ENCODE assay signal across 15 mouse cellular contexts in genomic region chr9:52186296-52186941, GRCm38 (mm10).
"Had no signal": no experiment of that assay in that cellular context is flagged by ENCODE, and none has a peak within 500 bp of the region (broad histone marks: within the 10 kb centered on the region; RNA-seq: fewer than 3 reads in every experiment).

No protein-coding gene starts in this region.

- H3K27me3 ChIP-seq: lung, embryonic 15.5 days; megakaryocyte, embryonic 14.5 days; midbrain, embryonic 15.5 days; neural tube, embryonic 13.5 days; stomach, embryonic 15.5 days had no signal

- DNase-seq: kidney, adult 8-10 months; kidney, postnatal 25 days; lung, postnatal 14 days; right cerebral cortex, postnatal 14 days; thymus, adult 2 months; thymus, postnatal 25 days had no signal

- H3K4me1 ChIP-seq: liver, embryonic 12.5 days; lung, embryonic 15.5 days; stomach, embryonic 15.5 days had no signal

- H3K36me3 ChIP-seq: limb, embryonic 10.5 days; liver, embryonic 12.5 days; lung, embryonic 15.5 days; midbrain, embryonic 15.5 days; neural tube, embryonic 13.5 days; stomach, embryonic 15.5 days had no signal

- H3K4me2 ChIP-seq: liver, embryonic 12.5 days; lung, embryonic 15.5 days; midbrain, embryonic 11.5 days; midbrain, embryonic 15.5 days; neural tube, embryonic 13.5 days; stomach, embryonic 15.5 days had no signal

- H3K27ac ChIP-seq: limb, embryonic 10.5 days; liver, embryonic 12.5 days; lung, embryonic 15.5 days; macrophage; midbrain, embryonic 15.5 days; neural tube, embryonic 13.5 days; stomach, embryonic 15.5 days had no signal

- ATAC-seq: liver, embryonic 12.5 days; midbrain, embryonic 15.5 days had no signal

- H3K4me3 ChIP-seq: limb, embryonic 10.5 days; liver, embryonic 12.5 days; lung, embryonic 15.5 days; megakaryocyte, embryonic 14.5 days; midbrain, embryonic 15.5 days; neural tube, embryonic 13.5 days; stomach, embryonic 15.5 days had no signal

- H3K9me3 ChIP-seq: limb, embryonic 10.5 days; liver, embryonic 12.5 days; lung, embryonic 15.5 days; megakaryocyte, embryonic 14.5 days; midbrain, embryonic 15.5 days; neural tube, embryonic 13.5 days; stomach, embryonic 15.5 days had no signal

- H3K9ac ChIP-seq: liver, embryonic 12.5 days; lung, embryonic 15.5 days; midbrain, embryonic 15.5 days; neural tube, embryonic 13.5 days; stomach, embryonic 15.5 days had no signal
